Mouse (Mus musculus): Measurements from ENCODE around the gene Fgd5.

DNA sequence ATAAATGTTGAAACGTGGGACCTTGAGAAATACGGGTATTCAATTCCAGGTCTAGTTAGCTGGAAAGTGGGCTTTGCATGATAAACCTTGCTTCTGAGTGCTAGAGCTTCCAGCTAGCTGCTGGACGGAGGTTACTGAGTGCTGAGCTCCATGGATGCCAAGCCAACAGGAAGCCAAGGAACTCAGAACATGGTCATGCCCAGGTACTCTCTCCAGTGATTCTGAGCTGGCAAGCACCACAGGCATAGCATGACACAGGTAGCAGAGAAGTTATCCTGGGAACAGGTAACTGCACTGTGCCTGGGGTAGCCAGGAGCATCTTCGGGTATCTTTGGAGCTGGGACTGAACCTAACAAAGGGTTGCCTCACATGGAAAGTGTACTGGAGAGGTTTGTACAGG is 104.1 kb downstream of the Fgd5 start:
- TF ChIP-seq CTCF (IDR thresholded peaks at IDR 0.05; ENCODE audit: borderline replicate concordance, extremely low read depth, insufficient read depth, insufficient read length) (no peak), POLR2A (IDR thresholded peaks at IDR 0.05; ENCODE audit: borderline replicate concordance, extremely low read depth, insufficient read depth, insufficient read length, poor library complexity, severe bottlenecking) (no peak)

Data from brain, embryonic 14.5 days (tissue).